ENCODE assay signal across 19 mouse cellular contexts in genomic region chr2:146516894-146517293, GRCm38 (mm10). TPM values are rescaled to one million over a fixed set of nuclear protein-coding genes. Genes with fewer than 3 reads are reported as not detected.
DNase-seq lines count a peak whose midpoint lies in the region; ATAC-seq lines count a peak whose summit lies in the region.
"Had no signal": no experiment of that assay in that cellular context is flagged by ENCODE, and none has a peak within 500 bp of the region (broad histone marks: within the 10 kb centered on the region; RNA-seq: fewer than 3 reads in every experiment).

No protein-coding gene starts in this region.

- peak; percentile 64 for ATAC-seq in frontal cortex, adult (ENCODE audit: low TSS enrichment)
- ATAC-seq in granulocyte monocyte progenitor cell, adult 5-6 weeks (replicated peaks; ENCODE audit: poor library complexity, severe bottlenecking), result peak; percentile 91
- ATAC-seq: forebrain, embryonic 16.5 days; hindbrain, embryonic 16.5 days; midbrain, embryonic 13.5 days had no signal

- intact Hi-C loops in gastrocnemius, postnatal 14 days (cut with DNase I; ENCODE audit: low total_unique reads), result no loop called here

- no peak for DNase-seq in frontal cortex, postnatal 14 days (ENCODE audit: low spot score in 2 of 2)
- peak; percentile 26 for DNase-seq in NIH3T3 (ENCODE audit: low read depth)
- DNase-seq in monocyte, adult 2 months (ENCODE audit: low read depth in 1 of 2, low spot score in 2 of 2), result peak; percentile 9 to 44
- no peak for DNase-seq in cerebellum, adult 11-12 months
- DNase-seq in urinary bladder, postnatal 10 days (ENCODE audit: low spot score), result no peak
- no peak for DNase-seq in gastrocnemius, postnatal 14 days
- DNase-seq: cerebellum, adult 9-11 months; embryo, embryonic 11 days; heart, adult 18-20 months; heart, postnatal 4 days; kidney, adult 2 months; kidney, postnatal 14 days; lung, postnatal 14 days; right cerebral cortex, postnatal 14 days had no signal

RNA-seq across cellular contexts. Expression of gene Ralgapa2, which starts 4.8 kb away (rescaled TPM):
- 11.9 and 13.4 TPM in 2 replicates for total RNA-seq in granulocyte monocyte progenitor cell, adult 5-6 weeks (2014; fragmentation: Nextera tagmentation)
- total RNA-seq in granulocyte monocyte progenitor cell, adult 5-6 weeks (2017), result 10.6 TPM in 2 replicates
- total RNA-seq in gastrocnemius, postnatal 14 days (2021), result 1 to 10 TPM; 2.9 to 5.0 TPM

Comparison
In these comparisons a context has a peak if more than half of its experiments do, and no peak if none do; other contexts are left out.
1. DNase-seq: peak in NIH3T3 (single experiment) and monocyte, adult 2 months (2 of 2); none in frontal cortex, postnatal 14 days (0 of 2), cerebellum, adult 11-12 months (single experiment), urinary bladder, postnatal 10 days (single experiment) and gastrocnemius, postnatal 14 days (single experiment).